Mouse (Mus musculus): Measurements from ENCODE around the gene Rora.

- no peak for TF ChIP-seq MYOD1 (IDR thresholded peaks at IDR 0.05; ENCODE audit: control insufficient read depth, insufficient read length, low read depth)
- no peak for TF ChIP-seq CTCF (IDR thresholded peaks at IDR 0.05; ENCODE audit: control insufficient read depth, insufficient read depth, insufficient read length)
- TF ChIP-seq USF1 (IDR thresholded peaks at IDR 0.05; ENCODE audit: low read depth), result no peak
- no peak for TF ChIP-seq MAX (IDR thresholded peaks at IDR 0.05)
- TF ChIP-seq CEBPB (IDR thresholded peaks at IDR 0.05; ENCODE audit: low read depth), result no peak
- no peak for TF ChIP-seq MYOG (IDR thresholded peaks at IDR 0.05; ENCODE audit: control insufficient read depth, extremely low read depth, insufficient read length)
These were observed 638.8 kb downstream of the Rora start for GRCm38 (mm10) chr9:69292353-69292752.
